Mouse (Mus musculus) adipocyte (in vitro differentiated cells): ENCODE measurements around the gene Ssr1.

ENCODE experiments used
- DNase-seq: peaks from one replicate; pipeline ENCODE4 v3.0.0-alpha.2; 2016; ENCODE audit warnings: low spot score

Gene Ssr1

DNA sequence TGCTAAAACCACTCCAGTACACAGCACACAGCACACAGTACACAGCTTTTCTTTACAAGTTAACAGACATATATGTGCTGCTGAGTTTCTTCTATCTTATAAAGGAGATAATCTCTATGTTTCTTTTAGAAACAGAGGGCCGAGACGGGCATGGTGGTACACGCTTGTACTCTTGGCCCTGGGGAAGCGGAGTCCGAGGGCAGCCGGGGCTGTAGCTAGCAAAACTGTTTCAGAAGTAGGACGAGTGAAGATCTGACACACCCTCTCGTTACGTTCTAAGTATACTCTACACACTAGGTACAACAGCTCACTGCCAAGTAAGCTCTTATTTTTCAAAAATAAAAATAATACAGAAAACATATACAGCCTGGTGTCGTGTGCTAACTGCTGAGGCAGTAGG lies 13.7 kb downstream of the Ssr1 start:
- DNase-seq: no peak

DNA sequence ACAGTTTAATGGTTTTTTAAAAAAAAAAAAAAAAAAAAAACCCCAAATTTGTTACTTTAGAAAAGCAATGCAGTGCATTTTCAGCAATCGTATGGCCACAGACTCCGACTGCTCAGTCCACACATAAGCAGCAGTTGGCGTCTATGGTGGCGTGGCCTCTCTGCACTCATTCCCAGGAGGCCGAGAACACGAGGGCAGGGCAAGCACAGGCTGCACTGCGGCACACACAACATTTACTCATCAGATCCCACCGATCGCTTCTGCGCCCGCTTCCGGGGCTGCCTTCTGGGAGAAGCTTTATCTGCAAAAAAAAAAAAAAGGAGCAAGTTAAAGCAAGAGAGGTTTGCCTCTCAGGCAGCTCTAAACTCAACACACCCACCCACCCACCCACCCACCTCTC lies 14.5 kb downstream of the Ssr1 start:
- DNase-seq: no peak

DNA sequence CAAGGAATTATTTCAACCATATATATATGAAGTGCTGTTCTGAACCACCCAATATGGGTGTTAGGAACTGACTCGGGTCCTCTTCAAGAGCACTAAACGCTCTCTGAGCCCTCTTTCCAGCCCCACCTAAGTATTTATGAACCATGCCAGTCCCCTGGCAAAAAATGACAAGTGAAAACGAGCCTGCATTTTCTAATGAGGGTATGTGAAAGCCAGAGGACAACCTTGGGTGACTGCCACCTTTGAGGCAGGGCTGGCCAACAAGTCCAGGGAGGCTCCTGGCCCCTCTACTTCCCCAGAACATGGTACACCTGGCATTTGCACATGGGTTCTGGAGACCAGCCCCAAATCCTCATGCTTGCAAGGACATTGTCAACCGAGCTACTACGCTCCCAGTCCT lies 19.3 kb downstream of the Ssr1 start:
- no peak for DNase-seq

DNA sequence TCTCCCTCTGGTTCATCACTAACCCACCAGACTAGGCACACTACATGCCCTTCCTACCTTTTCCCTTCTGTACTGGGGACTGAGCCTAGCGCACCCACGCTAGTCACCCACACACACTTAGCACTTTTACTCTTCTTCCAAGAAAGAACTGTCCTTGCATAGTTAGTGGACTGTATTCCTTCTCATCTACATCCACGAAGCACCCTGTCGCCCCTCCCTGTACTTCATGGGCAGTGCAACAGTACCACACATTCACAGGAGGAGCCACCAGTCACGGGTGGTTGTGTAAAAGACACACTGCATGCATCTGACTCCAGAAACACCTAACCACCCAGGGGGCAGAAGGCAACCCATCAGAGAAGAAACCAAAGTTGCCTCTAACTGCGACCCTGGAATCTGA lies 20.0 kb downstream of the Ssr1 start:
- DNase-seq: no peak

DNA sequence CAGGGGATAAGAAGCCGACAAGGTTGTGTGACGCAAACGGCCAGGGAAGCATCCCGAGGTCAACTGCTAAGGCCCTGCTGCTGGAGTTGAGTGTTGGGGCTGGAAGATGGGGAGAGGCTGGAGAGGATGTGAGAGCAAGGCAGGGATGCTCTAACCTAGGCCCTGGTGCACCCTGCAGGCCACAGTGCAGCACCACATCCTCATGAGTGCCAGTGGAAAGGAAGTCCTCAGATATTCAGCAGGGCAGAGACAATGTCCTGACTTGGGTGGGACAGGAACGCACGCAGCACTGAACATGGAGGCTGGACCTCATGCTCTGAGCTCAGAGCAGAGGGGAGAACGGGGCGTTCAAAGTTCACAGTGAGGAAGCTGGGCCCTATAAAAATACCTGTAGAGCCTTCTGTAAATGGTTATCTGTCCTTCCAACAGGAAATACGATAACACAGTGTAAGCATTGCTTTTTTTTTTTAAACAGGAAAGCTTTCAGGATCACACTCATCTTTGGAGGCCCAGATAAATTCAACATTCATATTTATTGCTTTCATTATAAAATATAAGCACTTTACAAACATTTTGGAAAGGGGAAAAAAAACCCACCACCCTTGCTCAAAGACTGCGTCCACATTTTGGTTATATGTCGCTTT lies 23.0 kb downstream of the Ssr1 start:
- no peak for DNase-seq

DNA sequence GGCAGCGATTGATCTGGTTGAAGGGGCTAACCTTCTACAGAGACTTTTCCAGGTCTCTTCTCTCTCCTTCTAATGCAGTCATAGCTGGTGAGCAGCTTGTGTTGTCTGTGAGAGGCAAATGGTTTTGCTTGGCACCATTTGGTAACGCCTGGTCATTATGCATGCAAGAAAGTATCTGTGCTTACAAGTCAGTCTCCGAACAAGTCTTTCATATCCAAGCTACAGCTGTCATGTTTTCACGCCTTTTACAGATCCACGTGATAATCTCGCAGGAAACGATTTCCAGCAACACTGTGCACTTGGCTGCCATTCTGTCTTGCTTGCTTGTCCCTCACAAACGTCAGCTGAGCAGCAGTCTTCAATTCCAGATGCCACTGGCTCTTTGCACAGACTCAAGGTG lies 24.0 kb downstream of the Ssr1 start:
- no peak for DNase-seq

DNA sequence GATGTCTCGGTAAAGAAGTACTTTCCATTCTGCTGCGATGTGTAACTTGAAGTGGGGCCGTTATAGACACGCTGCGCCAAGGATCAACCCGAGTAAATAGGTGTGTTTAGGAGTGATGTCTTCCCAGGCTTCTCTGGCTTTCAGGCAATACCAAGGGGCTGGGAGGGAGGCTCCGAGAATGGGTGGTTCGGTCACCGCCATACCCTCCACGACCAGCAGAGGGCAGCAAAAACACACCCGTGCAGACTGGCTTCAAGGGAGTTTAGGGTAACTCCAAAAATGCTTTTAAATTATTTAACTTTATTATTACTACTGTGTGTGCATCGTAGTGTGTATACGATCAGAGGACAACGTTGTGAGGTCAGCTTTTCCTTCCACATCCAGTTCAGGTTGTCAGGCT lies 24.7 kb downstream of the Ssr1 start:
- peak; percentile 74 for DNase-seq

DNA sequence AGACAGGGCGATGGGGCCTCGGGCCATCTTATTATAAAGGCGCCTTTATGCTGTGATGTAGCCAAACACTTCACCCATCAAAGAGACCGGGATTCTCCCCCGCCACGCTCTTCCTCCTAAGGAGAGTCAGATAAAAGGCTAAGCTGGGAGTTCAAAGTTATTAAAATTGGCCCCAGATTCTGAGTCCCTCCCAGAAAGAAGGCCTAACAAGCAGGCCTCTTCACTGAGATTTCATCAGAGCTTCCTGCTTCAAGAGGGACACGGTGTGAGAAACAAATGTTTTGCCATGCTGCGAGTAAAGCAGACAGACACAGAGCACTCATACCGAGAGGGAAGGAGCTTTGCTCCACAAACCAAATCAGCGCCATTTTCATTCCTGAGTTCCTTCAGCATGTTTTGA lies 26.5 kb downstream of the Ssr1 start:
- DNase-seq: no peak

DNA sequence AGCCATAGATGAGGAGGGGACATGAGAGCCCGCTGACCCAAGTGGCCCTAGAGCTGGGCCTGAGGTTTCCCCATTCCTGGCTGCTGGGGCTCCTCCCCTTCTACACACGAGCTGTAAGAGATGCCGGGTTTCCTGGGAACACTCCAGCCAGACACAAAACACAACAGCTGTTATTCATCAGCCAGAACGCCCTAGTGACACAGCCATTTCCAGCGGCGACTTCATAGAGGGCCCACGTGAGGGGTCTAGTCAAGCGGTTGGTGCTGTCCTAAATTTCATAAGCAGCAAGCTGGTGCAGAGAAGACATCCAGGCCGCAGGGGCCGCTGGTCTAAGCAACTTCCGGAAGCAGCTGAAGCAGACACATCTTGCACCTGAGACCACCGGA lies 27.0 kb downstream of the Ssr1 start:
- no peak for DNase-seq

DNA sequence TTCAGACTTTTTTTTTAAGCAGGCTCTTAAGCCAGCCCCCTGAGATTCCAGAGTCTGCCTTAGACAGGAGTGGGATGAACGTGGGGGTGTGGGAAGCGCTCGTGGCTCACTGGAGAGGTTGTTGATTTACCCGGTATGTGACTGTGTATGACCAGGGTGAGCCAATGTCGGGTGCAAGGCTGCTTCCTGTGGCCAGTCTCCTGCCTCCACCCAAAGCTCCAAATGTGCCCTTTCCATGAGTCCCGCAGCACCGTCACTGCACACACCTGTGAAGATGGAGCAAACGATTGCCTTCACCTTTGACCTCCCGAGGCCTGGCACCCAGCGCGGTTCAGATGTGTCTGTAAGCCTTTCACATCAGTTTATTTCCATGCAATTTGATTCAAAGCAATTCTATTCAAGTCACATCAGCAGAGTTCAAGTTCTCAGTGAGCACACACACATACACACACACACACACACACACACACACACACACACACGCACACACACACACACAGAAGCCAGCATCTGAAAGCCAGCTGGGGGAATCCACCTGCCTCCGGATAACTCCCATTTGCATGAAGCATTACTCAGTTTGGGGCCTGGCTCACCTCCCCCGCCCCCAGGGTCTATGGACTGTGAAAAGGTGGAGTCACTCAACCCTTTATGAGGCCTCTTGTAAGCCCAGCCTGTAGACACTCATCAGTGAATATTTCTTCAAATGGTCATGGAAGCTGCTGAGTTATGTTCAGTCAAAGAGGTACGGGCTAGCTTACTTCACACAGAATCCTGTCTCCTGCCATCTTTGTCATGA lies 27.6 kb downstream of the Ssr1 start:
- DNase-seq: no peak

DNA sequence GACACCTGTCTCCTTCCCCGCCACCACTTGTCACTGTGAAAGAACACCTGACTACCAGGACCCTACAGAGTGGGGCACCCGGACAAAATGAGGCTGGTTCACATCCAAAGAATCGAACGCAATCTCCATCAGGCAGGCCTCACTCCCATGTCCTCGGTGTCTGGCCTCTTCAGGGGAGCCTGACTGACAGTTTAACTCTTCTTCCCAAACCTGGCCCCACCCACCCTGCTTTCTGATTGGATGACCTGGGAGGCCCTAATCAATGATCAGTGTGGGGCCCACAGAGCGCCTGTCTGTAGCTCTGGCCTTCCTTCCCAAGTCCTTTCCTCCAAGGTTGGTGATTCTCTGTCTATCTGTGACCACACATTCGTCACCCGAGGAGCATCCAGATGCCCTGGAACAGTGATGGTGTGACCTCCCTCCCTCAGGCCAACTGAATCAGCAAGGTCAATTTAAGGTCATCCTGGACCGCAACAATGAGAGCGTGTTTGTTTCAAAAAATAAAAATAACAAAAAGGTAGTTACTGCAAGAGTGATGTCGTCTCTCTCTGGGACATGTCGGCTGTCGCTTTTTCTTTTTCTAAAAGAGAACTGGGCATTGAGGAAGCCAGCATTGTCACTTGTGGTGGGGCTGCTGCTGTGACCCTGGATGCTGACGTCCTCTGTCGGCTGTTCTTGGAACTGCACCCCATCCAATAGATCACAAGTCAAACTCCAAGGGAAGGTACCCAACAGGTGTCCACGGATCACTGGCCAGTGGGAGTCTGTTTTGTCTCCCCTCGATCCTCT lies 28.7 kb downstream of the Ssr1 start:
- no peak for DNase-seq

DNA sequence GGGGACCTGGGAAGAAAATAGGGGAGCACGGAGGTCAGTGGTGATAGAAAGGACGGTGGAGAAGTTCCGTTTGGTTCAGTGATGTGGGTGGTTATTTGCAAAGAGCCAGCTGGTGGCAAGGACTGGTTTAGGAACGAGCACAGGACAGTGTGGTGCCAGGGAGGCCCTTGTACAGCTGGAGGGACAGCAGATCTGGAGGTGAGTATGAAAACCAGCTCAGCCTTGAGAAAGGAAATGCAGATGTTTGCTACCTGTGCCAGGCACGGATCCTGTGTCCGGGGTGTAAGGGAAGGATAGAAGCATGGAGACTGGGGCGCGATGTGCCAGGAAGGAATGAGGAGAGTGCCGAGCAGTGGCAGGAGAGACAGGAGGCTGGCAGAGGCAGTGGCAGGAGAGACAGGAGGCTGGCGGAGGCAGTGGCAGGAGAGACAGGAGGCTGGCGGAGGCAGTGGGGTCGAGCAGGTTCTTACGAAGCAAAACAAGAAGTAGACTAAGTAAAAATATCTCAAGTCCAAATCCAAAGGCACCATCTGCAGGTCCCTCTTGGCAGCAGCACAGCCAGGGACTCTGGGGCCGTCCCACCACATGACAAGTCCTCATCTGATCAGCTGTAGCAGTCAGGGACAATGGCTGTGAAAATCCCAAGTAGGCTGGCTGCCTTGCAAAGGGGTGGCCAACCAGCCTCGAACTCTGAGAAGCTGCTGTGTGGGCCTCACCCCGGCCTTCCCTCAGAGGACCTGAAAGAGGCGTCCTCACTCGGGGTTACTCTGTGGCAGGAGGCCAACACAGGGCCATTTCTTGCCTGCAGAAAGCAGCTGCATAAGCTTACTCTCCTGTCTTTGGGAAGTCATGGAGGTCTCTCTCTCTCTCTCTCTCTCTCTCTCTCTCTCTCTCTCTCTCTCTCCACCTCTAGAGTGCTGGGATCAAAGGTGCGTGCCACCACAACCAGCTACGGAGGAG lies 29.6 kb downstream of the Ssr1 start:
- no peak for DNase-seq

DNA sequence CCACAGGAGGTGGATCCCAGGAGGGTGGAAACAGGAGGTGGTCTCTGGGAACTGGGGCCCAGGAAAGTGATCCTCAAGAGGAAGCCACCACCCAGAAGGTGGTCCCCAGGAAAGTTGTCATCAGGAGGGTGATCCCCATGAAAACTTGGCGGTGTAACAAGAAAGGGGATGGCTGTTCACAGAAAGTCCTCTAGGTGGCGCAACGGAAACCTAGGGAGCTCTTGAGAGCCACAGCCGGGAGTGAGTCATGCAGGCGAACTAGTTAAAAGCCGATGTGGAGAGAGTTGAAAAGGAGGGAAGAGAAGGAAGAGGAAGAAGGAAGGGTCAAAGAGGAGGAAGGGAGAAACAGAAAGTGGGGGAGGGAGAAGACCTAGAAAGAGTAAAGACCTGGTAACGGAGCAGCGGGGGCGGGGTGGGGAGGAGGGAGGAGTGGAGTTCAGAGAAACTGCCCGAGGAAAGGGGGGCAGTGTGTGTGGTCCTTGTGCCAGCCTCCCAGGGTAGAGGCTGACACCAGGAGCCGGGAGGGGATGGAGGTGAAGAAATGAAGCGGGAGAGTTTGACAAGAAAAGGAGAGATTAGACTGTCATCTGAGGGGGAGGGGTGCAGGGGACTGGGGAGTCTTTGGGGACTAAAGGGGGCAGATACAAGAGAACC lies 30.5 kb downstream of the Ssr1 start:
- DNase-seq: peak; percentile 89

DNA sequence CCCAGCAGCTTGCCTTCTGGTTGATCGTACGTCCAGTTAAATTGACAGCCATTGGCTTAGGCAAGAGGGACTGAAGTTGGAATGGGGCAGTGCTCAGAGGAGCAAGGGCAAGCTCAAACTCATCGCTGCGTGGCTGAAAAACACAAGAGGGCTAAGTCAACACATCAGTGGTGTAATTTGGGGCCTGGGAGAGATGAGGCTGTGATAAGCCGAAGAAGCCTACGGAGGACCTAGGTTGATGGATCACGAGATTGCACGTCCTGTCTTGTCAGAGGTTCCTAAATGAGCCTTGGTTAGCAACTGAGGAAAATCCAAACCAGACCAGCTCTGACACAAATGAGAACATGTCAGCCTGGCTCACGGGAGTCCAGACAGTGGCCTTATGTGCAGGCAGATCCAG lies 31.5 kb downstream of the Ssr1 start:
- DNase-seq: no peak

DNA sequence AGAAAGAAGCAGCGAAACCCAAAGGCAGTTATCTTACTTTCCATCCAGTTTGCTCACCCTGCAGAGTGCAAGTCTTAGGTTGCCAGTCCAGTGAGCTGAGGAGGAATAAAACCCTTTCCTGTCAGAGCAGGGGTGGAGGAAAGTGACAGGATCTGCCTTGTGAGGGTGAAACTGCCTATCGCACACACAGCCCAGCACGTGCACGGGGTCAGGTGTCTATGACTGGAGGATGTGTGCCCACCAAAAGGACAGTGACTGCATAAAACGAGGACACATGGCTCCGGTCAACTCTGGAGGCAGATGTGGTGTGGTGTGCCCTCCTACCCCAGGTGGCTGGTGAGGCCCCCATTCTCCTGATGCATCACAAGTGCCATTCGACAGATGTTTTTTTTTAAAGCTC lies 34.1 kb downstream of the Ssr1 start:
- no peak for DNase-seq

DNA sequence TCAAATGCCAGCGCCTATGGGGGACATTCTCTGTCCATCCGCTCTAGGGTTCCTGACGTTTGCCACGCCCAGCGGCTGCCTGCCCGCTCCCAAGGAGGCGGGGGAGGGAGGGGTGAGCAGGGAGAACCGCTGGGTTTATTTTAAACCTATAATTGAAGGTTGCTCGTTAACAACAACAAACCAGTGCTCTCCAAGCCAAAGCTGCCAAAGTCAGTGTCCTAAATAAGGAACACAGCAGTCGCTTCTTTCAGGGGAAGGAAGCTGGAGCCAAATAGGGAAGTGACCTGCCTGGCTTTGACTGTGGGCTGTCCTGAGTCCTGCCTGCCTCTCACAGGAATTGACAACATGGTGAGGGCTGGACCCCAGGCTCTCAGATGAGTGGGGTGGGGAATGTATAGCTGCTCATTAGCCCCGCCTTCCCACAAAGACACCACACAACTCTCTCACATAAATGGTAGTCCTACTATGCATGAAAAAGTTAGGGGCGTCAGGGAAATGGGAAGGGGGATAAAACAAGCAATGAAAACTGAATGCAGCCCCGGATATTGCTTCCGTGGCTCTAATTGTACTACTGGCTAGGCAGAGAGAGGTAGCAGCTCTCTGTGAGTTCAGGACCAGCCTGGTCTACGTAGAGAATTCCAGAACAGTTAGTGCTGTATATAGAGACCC lies 34.6 kb downstream of the Ssr1 start:
- no peak for DNase-seq

DNA sequence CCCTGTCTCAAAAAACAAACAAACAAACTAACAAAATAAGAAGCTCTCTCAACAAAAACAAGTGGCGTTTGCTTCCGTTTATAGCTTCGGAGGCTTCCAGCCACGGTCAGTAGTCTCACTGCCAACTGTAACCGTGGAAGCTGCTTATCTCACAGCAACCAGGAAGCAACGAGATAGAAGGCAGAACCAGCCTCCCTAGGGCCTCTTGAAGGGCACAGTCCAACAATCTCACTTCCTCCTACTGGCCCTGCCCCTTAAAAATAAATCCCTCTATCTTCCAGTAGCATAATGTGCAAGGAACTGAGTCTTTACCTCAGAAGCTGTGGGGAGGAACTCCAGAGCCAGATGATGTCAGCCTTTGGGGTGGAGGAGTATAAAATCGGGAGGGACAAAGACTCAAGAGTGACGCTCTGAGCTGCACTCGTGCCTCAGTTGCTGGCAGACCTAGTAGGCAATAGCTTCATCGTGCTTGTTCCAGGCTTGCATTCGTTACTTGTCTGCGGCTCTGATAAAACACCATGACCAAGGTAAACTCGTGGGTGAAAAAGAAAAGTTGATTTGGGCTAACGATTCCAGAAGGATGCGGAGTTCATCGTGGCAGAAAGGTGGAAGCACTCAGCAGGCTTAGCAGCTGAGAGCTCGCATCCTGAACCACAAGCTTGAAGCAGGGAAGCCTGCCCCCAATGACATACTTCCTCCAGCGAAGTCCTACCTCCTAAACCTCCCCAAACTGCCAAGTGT lies 35.3 kb downstream of the Ssr1 start:
- no peak for DNase-seq

DNA sequence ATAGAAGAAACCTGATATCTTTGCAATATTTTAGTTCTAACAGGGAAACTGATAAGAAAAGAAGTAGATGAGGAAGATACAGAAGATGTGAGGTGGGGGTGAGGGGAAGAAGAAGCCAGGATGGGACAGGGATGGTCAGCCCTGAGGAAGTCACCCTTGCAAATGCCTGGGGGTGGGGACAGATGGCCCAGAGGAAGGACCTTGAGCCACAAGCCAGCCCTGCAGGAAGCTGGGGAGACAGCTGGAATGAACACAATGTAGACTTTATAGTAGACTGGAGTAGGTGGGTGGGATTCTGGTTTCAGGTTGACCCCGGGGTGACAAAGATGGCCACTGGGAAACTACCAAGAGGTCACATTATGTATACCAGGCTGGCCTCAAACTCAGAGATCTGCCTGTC lies 39.7 kb downstream of the Ssr1 start:
- DNase-seq: no peak

DNA sequence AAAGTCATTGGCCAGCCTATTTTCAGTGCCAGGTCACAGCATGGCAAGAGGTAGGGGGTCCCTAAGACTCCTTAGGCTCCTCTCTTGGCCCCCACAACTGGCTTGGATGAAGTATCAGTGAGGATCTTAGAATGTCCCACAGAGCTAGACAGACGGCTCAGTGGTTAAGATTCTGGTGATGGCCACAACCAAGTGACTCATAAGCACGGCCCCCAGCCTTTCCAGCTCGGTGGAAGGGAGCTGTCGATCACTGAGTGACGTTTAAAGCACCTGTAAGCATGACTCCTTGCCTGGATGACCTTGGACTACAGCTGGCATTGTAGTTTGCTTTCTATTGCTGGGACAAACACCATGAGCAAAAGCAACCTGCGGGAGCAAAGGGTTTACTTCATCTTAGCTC lies 41.0 kb downstream of the Ssr1 start:
- DNase-seq: no peak

DNA sequence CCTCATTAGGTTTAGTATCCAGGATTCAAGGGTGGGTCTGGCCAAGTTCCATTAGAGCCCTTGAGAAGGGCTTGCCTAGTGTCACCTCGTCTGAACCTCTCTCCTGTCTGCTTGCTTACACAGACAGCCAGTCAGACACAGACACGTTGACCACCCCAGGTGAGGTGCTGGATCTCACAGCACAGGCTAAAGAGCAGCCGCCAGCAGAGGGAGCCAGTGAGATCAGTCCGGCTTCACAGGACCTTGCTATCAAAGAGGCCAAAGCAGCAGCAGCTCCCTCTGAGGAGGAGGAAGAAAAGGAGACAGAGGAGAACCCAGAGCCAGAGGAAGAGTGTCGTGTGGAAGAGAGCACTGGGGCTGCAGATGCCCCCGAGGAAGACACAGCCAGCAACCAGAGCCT lies 47.3 kb downstream of the Ssr1 start:
- DNase-seq: peak; percentile 73
